Mouse (Mus musculus) ES-E14 (cell line): ENCODE data around the gene Cacna1d.

Source experiments
- CHD2 ChIP-seq: IDR thresholded peaks from 2 replicates; pipeline ENCODE4 v1.6.1; 2014; ENCODE audit warnings: mild to moderate bottlenecking, low read depth, low read length, inconsistent platforms
- ZC3H11A ChIP-seq: IDR thresholded peaks from 2 replicates; pipeline ENCODE4 v1.6.1; 2012; ENCODE audit warnings: low read depth, mild to moderate bottlenecking, inconsistent platforms, low read length, borderline replicate concordance

DNA sequence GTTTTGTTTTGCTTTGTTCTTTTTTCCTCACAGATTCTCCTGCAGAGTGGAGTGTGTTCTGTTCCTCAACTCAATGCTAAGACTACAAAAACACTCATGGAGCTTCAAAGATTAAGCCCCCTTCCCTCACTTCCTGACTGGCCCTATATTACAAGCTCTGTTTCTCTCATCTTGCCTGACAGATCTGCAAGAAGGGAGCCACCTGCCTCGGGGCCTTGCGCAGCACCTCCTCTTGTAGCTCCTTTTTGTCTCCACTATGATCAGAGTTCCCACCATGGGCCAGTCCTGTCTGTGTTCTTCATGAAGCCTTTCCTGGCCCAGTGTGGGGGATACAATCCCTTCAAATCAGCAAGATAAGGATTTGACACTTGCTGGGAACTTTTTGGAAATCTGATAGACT, 399.2 kb downstream of the Cacna1d start:
- TF ChIP-seq ZC3H11A (no peak), CHD2 (no peak)
